Mouse (Mus musculus): ENCODE results near the gene Kiss1r. TPM values are rescaled to one million over a fixed set of nuclear protein-coding genes. Genes with fewer than 3 reads are reported as not detected.
A peak's percentile ranks its signal among the peaks of the same experiment; 100 is the strongest.

The Kiss1r gene
- polyA plus RNA-seq, 1 experiment from 2014 or later: 0.21 TPM

DNA sequence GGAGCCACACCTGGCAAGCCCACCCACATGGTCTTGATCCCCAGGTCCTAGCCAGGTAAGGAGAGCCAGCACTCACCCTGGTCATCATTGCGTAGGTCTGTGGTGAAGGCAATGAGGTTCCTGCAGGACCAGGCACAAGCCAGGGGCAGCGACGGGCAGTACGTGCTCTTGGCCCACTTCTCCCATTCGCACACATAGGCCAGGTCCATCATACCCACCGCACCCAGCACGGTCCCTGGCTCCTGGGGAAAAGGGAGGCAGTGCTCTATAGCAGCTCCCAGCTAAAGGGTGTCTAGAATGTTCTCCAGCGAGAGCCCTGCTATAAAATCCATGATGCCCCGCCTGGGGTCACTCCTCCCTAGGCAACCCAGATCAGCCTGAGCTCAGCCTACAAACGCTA lies 9.4 kb upstream of the Kiss1r start:
- Histone ChIP-seq H3K36me3 (ENCODE audit: control insufficient read depth, insufficient read depth, low read length) (peaks cover 15% of the 10 kb centered on the region; the same call in 1 of the 2 replicates), H3K4me2 (ENCODE audit: low read depth, severe bottlenecking) (no peak overlapping the region), H3K9me3 (ENCODE audit: control insufficient read depth, low read length) (no peaks in the 10 kb centered on the region; the same call in 1 of the 2 replicates), H3K9ac (ENCODE audit: low read length) (no peak overlapping the region), H3K4me1 (ENCODE audit: control insufficient read depth, insufficient read depth, low read length) (no peaks in the 10 kb centered on the region), H3K27me3 (ENCODE audit: control insufficient read depth, insufficient read depth, low read length) (no peaks in the 10 kb centered on the region), H3K27ac (replicated peaks; ENCODE audit: low read depth, low read length) (no peak overlapping the region), H3K4me3 (ENCODE audit: low read depth, low read length) (0 out of 2 replicates have a peak overlapping the region, but pooled peaks have one; percentile 14)
- ATAC-seq (ENCODE audit: insufficient number of reproducible peaks, low FRiP score, low TSS enrichment, low read depth): no peak
- no peak for DNase-seq (ENCODE audit: low spot score)
- WGBS: 95% methylated on average over 10 of the region's 10 CpGs

- peak within 1 kb of the TSS; percentile 40 for H3K4me2 ChIP-seq (ENCODE audit: low read depth, severe bottlenecking)
- no peaks in the 10 kb centered on the region for H3K27me3 ChIP-seq (ENCODE audit: control insufficient read depth, insufficient read depth, low read length)
- peak within 1 kb of the TSS; percentile 71 for H3K4me3 ChIP-seq (ENCODE audit: low read depth, low read length)
- no peaks in the 10 kb centered on the region for H3K4me1 ChIP-seq (ENCODE audit: control insufficient read depth, insufficient read depth, low read length)
- peak; percentile 94 for ATAC-seq (ENCODE audit: insufficient number of reproducible peaks, low FRiP score, low TSS enrichment, low read depth)
- peak within 1 kb of the TSS; percentile 96 for H3K9ac ChIP-seq (ENCODE audit: low read length)
- H3K27ac ChIP-seq (replicated peaks; ENCODE audit: low read depth, low read length): peak within 1 kb of the TSS; percentile 96
- DNase-seq (ENCODE audit: low spot score): peak; percentile 97
- 1% methylated on average over 52 of the region's 52 CpGs for WGBS
- H3K9me3 ChIP-seq (ENCODE audit: control insufficient read depth, low read length): no peaks in the 10 kb centered on the region; the same call in 1 of the 2 replicates
- H3K36me3 ChIP-seq (ENCODE audit: control insufficient read depth, insufficient read depth, low read length): peaks cover 12% of the 10 kb centered on the region; the same call in 1 of the 2 replicates
These were observed 8.3 kb upstream of the Kiss1r start, which contains the start of gene Med16 for GRCm38 (mm10) chr10:79908167-79909091. Med16 (minus strand) TSS chr10:79908923.

- Histone ChIP-seq H3K9me3 (ENCODE audit: control insufficient read depth, low read length) (no peaks in the 10 kb centered on the region; the same call in 1 of the 2 replicates), H3K4me2 (ENCODE audit: low read depth, severe bottlenecking) (no peak overlapping the region), H3K9ac (ENCODE audit: low read length) (no peak overlapping the region), H3K27ac (replicated peaks; ENCODE audit: low read depth, low read length) (no peak overlapping the region), H3K36me3 (ENCODE audit: control insufficient read depth, insufficient read depth, low read length) (peaks cover 12% of the 10 kb centered on the region; the same call in 1 of the 2 replicates), H3K4me3 (ENCODE audit: low read depth, low read length) (no peak overlapping the region), H3K4me1 (ENCODE audit: control insufficient read depth, insufficient read depth, low read length) (no peaks in the 10 kb centered on the region), H3K27me3 (ENCODE audit: control insufficient read depth, insufficient read depth, low read length) (no peaks in the 10 kb centered on the region)
- no peak for ATAC-seq (ENCODE audit: insufficient number of reproducible peaks, low FRiP score, low TSS enrichment, low read depth)
- DNase-seq (ENCODE audit: low spot score): peak; percentile 59
- WGBS: 23% methylated on average over 14 of the region's 14 CpGs
These were observed 7.5 kb upstream of the Kiss1r start for GRCm38 (mm10) chr10:79909092-79909922.

DNA sequence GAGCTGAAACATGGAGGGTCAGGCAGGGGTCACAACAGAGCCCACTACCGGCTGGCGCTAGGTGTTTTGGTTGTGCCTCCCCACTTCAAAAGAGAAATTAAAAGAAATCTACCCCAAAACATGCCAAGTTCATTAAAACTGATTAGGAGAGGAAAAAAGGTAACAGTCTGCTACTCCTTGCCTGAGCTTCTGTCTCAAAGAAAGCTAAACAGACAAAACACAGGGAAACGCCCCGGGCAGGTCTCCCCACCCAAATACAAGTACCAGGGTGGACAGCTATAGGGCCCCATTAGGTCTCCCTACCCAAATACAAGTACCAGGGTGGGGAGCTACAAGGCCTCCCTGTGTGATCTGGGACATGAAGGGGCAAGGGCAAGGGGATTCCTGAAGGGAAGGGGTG lies 6.2 kb upstream of the Kiss1r start, which contains the start of gene Gm26602:
Gm26602 (plus strand) TSS at position 301 of the 400 bp plus-strand sequence.
- Histone ChIP-seq H3K9me3 (ENCODE audit: control insufficient read depth, low read length) (no peaks in the 10 kb centered on the region), H3K4me3 (ENCODE audit: low read depth, low read length) (no peak within 1 kb of the TSS), H3K27ac (replicated peaks; ENCODE audit: low read depth, low read length) (no peak within 1 kb of the TSS), H3K4me2 (ENCODE audit: low read depth, severe bottlenecking) (no peak within 1 kb of the TSS), H3K36me3 (ENCODE audit: control insufficient read depth, insufficient read depth, low read length) (peaks cover 4% of the 10 kb centered on the region; the same call in 1 of the 2 replicates), H3K4me1 (ENCODE audit: control insufficient read depth, insufficient read depth, low read length) (no peaks in the 10 kb centered on the region), H3K27me3 (ENCODE audit: control insufficient read depth, insufficient read depth, low read length) (no peaks in the 10 kb centered on the region), H3K9ac (ENCODE audit: low read length) (no peak within 1 kb of the TSS)
- WGBS: 85% methylated on average over 4 of the region's 4 CpGs
- no peak for ATAC-seq (ENCODE audit: insufficient number of reproducible peaks, low FRiP score, low TSS enrichment, low read depth)
- DNase-seq (ENCODE audit: low spot score): no peak

- Histone ChIP-seq H3K4me2 (ENCODE audit: low read depth, severe bottlenecking) (no peak overlapping the region), H3K4me3 (ENCODE audit: low read depth, low read length) (no peak overlapping the region), H3K4me1 (ENCODE audit: control insufficient read depth, insufficient read depth, low read length) (peaks cover 8% of the 10 kb centered on the region), H3K9ac (ENCODE audit: low read length) (no peak overlapping the region), H3K27me3 (ENCODE audit: control insufficient read depth, insufficient read depth, low read length) (peaks cover 3% of the 10 kb centered on the region), H3K36me3 (ENCODE audit: control insufficient read depth, insufficient read depth, low read length) (peaks cover 3% of the 10 kb centered on the region; the same call in 1 of the 2 replicates), H3K27ac (replicated peaks; ENCODE audit: low read depth, low read length) (no peak overlapping the region), H3K9me3 (ENCODE audit: control insufficient read depth, low read length) (no peaks in the 10 kb centered on the region)
- DNase-seq (ENCODE audit: low spot score): no peak
- 61% methylated on average over 20 of the region's 20 CpGs for WGBS
- ATAC-seq (ENCODE audit: insufficient number of reproducible peaks, low FRiP score, low TSS enrichment, low read depth): no peak
These were observed 4.4 kb upstream of the Kiss1r start for GRCm38 (mm10) chr10:79912412-79912811.

GRCm38 (mm10) chr10:79914131-79914947 lies 2.4 kb upstream of the Kiss1r start:
- 73% methylated on average over 11 of the region's 11 CpGs for WGBS
- Histone ChIP-seq H3K4me2 (ENCODE audit: low read depth, severe bottlenecking) (no peak overlapping the region), H3K9me3 (ENCODE audit: control insufficient read depth, low read length) (no peaks in the 10 kb centered on the region), H3K27me3 (ENCODE audit: control insufficient read depth, insufficient read depth, low read length) (peaks cover 22% of the 10 kb centered on the region), H3K4me1 (ENCODE audit: control insufficient read depth, insufficient read depth, low read length) (peaks cover 22% of the 10 kb centered on the region), H3K36me3 (ENCODE audit: control insufficient read depth, insufficient read depth, low read length) (peaks cover 3% of the 10 kb centered on the region; the same call in 1 of the 2 replicates), H3K27ac (replicated peaks; ENCODE audit: low read depth, low read length) (no peak overlapping the region), H3K4me3 (ENCODE audit: low read depth, low read length) (no peak overlapping the region), H3K9ac (ENCODE audit: low read length) (no peak overlapping the region)
- ATAC-seq (ENCODE audit: insufficient number of reproducible peaks, low FRiP score, low TSS enrichment, low read depth) (no peak), DNase-seq (ENCODE audit: low spot score) (no peak)

DNA sequence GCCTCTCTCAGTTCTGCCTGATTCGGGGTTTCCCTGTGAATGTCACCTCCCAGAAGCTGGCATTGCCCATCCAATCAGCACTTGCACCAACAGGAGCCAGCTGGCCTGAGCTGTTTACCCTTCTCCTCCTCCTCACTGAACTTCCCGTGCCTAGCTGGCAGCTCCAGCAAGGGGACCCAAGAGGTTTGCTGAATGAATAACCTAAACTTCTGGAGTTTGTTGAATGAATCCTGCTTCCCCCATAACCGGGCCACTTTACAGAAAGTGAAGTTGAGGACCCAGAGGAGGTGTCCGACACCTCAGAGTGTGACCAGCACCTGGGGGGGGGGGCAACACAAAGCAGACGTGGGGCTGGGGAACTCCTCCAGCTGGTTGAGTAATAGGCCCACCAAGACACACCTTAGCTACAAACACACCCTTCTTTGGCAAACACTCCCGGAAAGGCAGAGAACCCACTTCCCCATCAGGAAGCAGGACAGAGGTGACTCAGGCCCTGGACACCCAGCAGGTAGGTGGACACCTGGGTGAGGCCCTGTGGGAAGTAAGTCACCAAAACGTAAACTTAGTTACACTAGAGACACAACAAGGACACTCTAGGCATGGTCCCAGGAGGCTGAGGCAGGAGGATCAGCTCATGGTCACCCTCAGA lies 1.7 kb upstream of the Kiss1r start:
- Histone ChIP-seq H3K36me3 (ENCODE audit: control insufficient read depth, insufficient read depth, low read length) (peaks cover 3% of the 10 kb centered on the region; the same call in 1 of the 2 replicates), H3K4me1 (ENCODE audit: control insufficient read depth, insufficient read depth, low read length) (peaks cover 25% of the 10 kb centered on the region), H3K27ac (replicated peaks; ENCODE audit: low read depth, low read length) (no peak overlapping the region), H3K4me2 (ENCODE audit: low read depth, severe bottlenecking) (peak overlapping the region; percentile 95; the same call in 1 of the 2 replicates), H3K27me3 (ENCODE audit: control insufficient read depth, insufficient read depth, low read length) (peaks cover 29% of the 10 kb centered on the region), H3K4me3 (ENCODE audit: low read depth, low read length) (no peak overlapping the region), H3K9ac (ENCODE audit: low read length) (no peak overlapping the region), H3K9me3 (ENCODE audit: control insufficient read depth, low read length) (no peaks in the 10 kb centered on the region)
- DNase-seq (ENCODE audit: low spot score): no peak
- no peak for ATAC-seq (ENCODE audit: insufficient number of reproducible peaks, low FRiP score, low TSS enrichment, low read depth)
- WGBS: 73% methylated on average over 7 of the region's 7 CpGs

Data from limb, embryonic 11.5 days (tissue).